Mouse (Mus musculus): ENCODE measurements around the gene Heca. TPM values are rescaled to one million over a fixed set of nuclear protein-coding genes. Genes with fewer than 3 reads are reported as not detected.

Gene Heca
- polyA plus RNA-seq, 1 experiment, result 8.0 TPM

DNA sequence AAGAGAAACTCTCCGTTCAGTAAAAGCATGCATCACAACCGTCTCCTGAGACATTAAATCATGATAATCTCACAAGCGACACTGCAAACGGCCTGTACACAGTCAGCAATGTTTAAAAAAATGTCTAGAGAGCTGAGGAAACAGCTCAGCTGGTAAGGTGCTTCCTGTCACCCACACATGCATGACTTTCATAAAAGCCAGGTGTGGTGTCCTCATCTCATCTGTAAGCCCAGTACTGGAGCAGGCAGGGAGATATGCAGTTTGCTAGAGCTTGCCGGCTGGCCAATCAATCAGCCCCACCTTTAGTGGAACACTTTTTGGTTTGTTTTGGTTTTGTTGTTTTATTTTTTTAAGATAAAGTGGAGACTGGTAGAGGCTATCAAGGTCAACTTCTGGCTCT lies 27.9 kb downstream of the Heca start:
- TF ChIP-seq GATA1 (IDR thresholded peaks at IDR 0.05; ENCODE audit: low read length), result no peak

DNA sequence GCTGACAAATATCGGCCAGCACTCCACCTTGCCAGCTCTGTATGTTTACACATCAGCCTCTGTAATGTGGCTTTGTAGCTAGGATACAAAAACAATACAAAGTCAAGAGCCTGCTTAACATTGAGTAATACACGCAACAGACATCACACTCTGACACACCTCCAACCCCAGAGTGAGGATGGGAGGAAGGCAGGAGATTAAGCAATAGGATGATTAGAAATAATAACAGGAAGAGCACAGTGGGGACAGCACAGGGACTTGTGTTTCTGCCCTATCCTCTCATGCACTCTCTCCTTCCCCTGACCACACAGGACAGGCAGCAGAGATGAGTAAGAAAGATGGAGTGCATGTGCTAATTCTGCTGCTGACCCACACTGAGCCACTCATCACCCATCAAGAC lies 28.8 kb downstream of the Heca start:
- no peak for TF ChIP-seq GATA1 (IDR thresholded peaks at IDR 0.05; ENCODE audit: low read length)

- no peak for TF ChIP-seq GATA1 (IDR thresholded peaks at IDR 0.05; ENCODE audit: low read length)
Measured at GRCm38 (mm10) chr10:17908731-17909130, 39.1 kb downstream of the Heca start.

DNA sequence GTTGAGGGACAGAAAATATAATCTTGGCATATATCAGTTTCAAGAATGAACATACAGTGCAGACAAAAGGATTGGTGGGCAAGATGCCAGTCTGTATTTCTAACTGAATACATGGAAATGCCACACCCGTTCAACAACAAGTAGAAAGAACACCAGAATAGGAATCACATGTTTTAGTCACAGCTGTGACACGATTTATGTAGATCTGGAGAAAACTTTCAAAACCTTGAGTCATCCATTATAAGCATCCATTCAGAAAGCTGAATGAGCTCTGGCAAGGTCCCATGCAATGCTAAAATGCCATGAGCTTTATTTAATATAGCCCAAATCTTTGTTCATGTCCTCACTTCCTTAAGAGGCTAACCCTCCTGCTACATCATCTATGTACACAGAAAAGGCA lies 44.4 kb downstream of the Heca start:
- no peak for TF ChIP-seq GATA1 (IDR thresholded peaks at IDR 0.05; ENCODE audit: low read length)

DNA sequence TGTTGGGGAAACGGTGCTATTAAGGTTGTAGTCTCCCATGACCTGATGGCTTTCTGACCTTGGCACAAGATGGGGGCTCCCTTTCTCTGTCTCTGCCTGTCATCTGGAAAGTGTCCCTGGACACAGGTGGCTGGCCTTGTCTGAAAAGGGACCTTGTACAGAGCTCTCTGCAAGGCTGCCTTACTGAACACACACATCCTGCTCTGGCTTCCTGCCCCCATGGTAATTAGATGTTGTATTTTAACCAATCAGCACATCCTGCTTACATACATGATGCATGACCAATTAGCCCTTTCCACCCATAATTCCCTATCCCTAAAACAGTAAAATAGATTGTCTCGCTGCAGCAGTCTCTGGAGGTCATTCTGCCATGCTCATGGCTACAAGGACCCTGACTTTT lies 67.1 kb downstream of the Heca start:
- no peak for TF ChIP-seq GATA1 (IDR thresholded peaks at IDR 0.05; ENCODE audit: low read length)

GRCm38 (mm10) chr10:17880038-17880437 lies 67.8 kb downstream of the Heca start:
- TF ChIP-seq GATA1 (IDR thresholded peaks at IDR 0.05; ENCODE audit: low read length), result no peak

DNA sequence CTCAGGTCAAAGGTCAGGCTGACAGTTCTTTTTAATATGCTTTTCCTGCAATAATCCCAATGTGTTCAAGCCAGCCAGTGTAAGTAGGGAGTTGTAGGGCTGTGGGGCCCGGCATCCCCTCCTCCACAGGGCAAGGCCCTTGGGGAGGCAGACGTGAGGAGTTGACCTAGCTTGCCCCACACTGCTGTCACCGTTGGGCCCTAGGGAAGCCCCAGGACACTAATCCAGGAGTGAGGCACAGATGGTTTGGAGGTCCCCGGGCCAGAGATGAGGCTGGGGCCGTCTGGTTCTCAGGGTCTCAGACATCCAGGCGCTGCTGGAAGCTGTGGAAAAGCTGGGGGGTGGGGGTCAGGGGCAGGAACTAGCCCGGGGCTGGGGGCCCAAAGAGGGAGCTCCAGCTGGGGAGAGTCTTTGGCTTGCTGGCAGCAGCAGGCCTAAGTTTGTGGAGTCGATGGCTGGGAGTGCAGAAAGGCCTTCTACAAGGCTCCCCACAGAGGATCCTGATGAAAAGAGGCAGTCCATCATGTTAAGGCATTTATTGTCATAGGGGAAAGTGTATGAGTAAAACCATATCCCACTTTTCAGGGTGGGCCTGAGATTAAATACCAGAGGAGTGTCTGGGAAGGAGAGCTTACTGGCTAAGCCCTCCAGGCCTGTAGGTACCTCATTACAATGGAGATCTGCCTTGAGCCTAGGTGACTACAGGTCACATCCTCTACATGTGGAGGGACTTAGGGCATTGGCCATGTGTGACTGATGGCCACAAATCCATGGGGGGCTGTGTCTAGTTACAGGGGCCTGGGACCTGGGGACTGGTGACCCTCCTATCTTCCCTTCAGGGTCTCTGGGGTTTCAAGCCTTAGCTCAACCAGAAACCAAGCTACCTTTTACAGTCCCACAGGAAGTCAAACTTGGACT lies 69.6 kb downstream of the Heca start:
- no peak for TF ChIP-seq GATA1 (IDR thresholded peaks at IDR 0.05; ENCODE audit: low read length)

DNA sequence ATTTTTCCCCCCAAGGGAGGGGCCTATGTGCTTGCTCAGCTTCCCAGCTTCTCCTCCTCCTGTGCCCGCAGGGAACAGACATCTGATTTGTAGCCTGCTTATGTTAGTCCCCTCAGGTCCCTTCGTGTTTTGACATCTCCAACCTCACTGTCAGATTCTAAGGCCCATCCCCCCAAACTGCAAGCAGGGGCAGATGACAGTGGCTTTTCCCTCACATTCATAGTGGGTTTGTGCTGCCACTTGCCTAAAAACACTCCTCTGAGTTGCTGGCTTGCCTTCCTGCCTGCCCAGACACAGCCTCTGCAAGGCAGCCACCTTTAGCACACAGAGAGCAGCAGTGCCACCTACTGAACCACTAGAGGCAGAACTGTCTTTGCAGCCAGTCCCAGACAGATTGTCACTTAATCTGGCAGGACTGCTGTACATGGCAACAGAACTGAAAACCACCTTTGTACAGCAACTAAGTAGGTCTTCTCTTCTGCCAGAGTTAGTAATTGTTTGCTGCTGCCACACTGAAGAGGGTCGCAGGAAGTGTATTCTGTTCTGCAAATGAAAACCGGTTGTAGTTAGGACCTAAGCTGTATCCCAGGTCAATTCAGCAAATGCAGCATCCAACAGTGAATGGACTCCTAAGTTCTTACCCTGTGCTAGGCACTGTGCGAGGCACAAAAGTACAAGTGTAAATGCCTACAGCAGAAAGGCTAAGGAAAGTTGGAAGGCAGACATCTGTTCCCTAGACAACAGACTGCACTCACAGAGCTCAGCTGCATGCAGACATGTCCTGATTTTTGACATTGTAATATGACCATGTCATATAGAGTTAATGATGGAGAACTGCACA lies 77.8 kb downstream of the Heca start:
- no peak for TF ChIP-seq GATA1 (IDR thresholded peaks at IDR 0.05; ENCODE audit: low read length)

GRCm38 (mm10) chr10:17860701-17861480 lies 87.0 kb downstream of the Heca start:
- TF ChIP-seq GATA1 (IDR thresholded peaks at IDR 0.05; ENCODE audit: low read length), result no peak

- TF ChIP-seq GATA1 (IDR thresholded peaks at IDR 0.05; ENCODE audit: low read length), result no peak
Measured at GRCm38 (mm10) chr10:17857647-17858261, 90.1 kb downstream of the Heca start.

DNA sequence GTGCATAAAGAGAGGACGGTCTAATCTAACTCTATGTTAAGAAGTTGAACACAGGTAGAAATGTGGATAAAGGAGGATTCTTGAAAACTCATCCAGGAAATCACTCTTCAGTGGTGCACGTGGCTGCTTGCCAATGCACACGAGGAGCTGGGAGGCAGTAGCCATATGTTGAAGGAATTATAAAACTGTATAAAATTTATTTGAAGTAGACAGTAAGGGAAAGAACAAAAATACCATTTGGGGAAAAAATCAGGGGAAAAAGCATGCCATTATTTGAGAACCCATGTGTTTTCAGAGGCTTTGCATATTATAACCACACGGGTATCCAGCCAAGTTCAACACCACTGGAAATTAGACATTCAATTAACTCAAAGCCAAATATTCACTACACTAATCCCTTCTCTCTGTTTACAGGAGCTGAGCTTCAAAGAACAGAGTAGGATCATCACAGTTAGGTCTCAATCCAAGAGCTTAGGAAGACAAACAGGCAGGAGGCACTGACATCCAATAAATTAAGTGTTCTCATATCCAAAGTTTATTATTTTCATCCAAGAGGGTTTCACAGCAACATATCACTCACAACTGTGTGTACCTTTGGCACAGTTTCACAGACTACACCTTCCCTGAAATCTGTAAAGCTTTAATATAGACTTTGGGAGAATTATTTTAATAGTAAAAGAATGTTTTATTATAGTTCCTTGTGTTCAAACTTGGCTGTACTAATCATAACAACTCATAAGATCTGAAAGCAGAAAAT lies 102.9 kb downstream of the Heca start:
- no peak for TF ChIP-seq GATA1 (IDR thresholded peaks at IDR 0.05; ENCODE audit: low read length)

GRCm38 (mm10) chr10:17842030-17842429 lies 105.8 kb downstream of the Heca start:
- TF ChIP-seq GATA1 (IDR thresholded peaks at IDR 0.05; ENCODE audit: low read length), result no peak

- no peak for TF ChIP-seq GATA1 (IDR thresholded peaks at IDR 0.05; ENCODE audit: low read length)
Measured at GRCm38 (mm10) chr10:17836275-17836674, 111.6 kb downstream of the Heca start.

DNA sequence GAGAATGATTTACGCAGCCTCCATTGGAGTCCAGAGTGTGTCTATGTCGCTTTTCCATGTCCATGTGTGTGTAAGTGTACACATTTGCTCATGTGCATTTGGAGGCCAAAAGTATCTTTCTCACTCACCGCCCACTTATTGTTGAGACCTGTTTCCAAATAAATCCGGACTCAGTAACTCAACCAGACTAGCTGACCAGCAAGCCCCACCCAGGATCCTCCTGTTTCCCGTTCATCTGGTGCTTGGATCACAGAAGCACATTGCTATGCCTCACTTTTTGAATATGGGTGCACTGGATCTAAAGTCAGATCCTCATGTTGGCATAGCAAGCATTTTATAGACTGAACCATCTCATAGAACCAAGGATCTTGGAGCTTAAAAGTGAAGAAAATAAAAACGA lies 112.8 kb downstream of the Heca start:
- TF ChIP-seq GATA1 (IDR thresholded peaks at IDR 0.05; ENCODE audit: low read length), result no peak

All from G1E-ER4 (cell line).